Comparison of ENCODE assay signal across 17 mouse cellular contexts in the genomic region with DNA sequence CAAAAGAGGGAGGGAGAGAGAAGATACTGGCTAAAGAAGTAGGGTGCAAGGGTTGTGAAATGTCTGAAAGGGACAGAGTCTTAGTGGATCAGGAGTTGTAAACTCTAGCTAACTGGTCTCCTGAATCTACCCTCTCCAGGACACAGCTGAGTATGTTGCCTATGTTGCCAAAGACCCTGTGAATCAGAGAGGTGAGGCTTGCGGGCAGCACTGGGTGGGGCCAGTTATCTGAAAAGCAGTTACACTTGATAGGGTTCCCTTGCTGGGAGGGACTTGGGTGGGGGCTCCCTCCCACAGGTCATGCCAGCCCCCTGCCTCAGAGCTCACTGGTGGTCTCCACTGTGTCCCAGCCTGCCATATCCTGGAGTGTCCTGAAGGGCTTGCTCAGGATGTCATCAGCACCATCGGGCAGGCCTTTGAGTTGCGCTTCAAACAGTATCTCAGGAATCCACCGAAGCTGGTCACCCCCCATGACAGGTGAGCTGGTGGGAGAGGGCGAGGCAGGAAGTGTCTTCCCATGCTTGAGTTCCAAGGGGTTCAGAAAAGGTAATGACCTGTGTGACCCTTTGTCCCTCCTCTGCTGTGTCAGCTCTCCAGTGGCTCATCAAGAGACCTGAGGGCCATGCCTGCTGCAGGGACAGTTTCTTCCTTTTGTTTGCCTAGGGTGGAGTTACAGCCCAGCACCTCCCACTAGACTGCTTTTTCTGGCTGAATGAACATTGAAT. TPM values are rescaled to one million over a fixed set of nuclear protein-coding genes. Genes with fewer than 3 reads are reported as not detected.
A peak's percentile ranks its signal among the peaks of the same experiment; 100 is the strongest.
DNase-seq lines count a peak whose midpoint lies in the region; ATAC-seq and TF ChIP-seq lines count a peak whose summit lies in the region.
"Had no signal": no experiment of that assay in that cellular context is flagged by ENCODE, and none has a peak within 500 bp of the region (broad histone marks: within the 10 kb centered on the region; RNA-seq: fewer than 3 reads in every experiment).

No protein-coding gene starts in this region.

- no peak overlapping the region for H3ac ChIP-seq in myocyte (ENCODE audit: control insufficient read depth, insufficient read length)

- 0 out of 2 replicates have a peak overlapping the region, but pooled peaks have one; percentile 14 for H3K9ac ChIP-seq in limb, embryonic 15.5 days
- H3K9ac ChIP-seq: embryonic facial prominence, embryonic 15.5 days had no signal

- ATAC-seq in limb, embryonic 15.5 days (ENCODE audit: insufficient number of reproducible peaks, low FRiP score, low TSS enrichment, low read depth): no peak
- ATAC-seq: forebrain, embryonic 14.5 days had no signal

- DNase-seq in cerebellum, adult 9-10 months: peak; percentile 12
- no peak for DNase-seq in cerebellum, adult 9-11 months
- no peak for DNase-seq in limb, embryonic 10.5 days (ENCODE audit: low spot score)
- DNase-seq in liver: peak; percentile 76
- DNase-seq in layer of hippocampus, adult 9-11 months: no peak
- no peak for DNase-seq in MN1 (ENCODE audit: low spot score)
- DNase-seq: cerebellum, adult 18-20 months; heart, adult 2 months; heart, postnatal 36 days; kidney, postnatal 25 days; layer of hippocampus, postnatal 36 days; right cerebral cortex, adult 18-20 months; thymus, postnatal 36 days had no signal

- no peak overlapping the region for H3K27ac ChIP-seq in limb, embryonic 15.5 days
- no peak overlapping the region for H3K27ac ChIP-seq in limb, embryonic 10.5 days
- H3K27ac ChIP-seq: embryonic facial prominence, embryonic 15.5 days; heart, adult 2 months had no signal

- no peak for TF ChIP-seq POLR2A in myocyte (IDR thresholded peaks at IDR 0.05; ENCODE audit: insufficient read length, low read depth)

- no peaks in the 10 kb centered on the region for H3K9me3 ChIP-seq in limb, embryonic 15.5 days
- H3K9me3 ChIP-seq in limb, embryonic 10.5 days (replicated peaks): no peaks in the 10 kb centered on the region
- H3K9me3 ChIP-seq: embryonic facial prominence, embryonic 15.5 days had no signal

- 83% methylated on average over 5 of the region's 5 CpGs for WGBS in limb, embryonic 15.5 days
- 89% methylated on average over 5 of the region's 5 CpGs for WGBS in limb, embryonic 10.5 days

- peaks cover 48% of the 10 kb centered on the region for H3K36me3 ChIP-seq in limb, embryonic 15.5 days
- peaks cover 67% of the 10 kb centered on the region for H3K36me3 ChIP-seq in limb, embryonic 10.5 days
- peaks cover 19% of the 10 kb centered on the region for H3K36me3 ChIP-seq in myocyte (ENCODE audit: control insufficient read depth, insufficient read depth)

- H3K4me1 ChIP-seq in limb, embryonic 15.5 days: peaks cover 47% of the 10 kb centered on the region
- H3K4me1 ChIP-seq in limb, embryonic 10.5 days: peaks cover 39% of the 10 kb centered on the region

- no peak overlapping the region for H3K4me3 ChIP-seq in limb, embryonic 15.5 days
- no peak overlapping the region for H3K4me3 ChIP-seq in limb, embryonic 10.5 days
- H3K4me3 ChIP-seq in myocyte: no peak overlapping the region
- H3K4me3 ChIP-seq: embryonic facial prominence, embryonic 15.5 days; heart, adult 2 months had no signal

- peaks cover 35% of the 10 kb centered on the region for H3K79me2 ChIP-seq in myocyte (ENCODE audit: control insufficient read depth, insufficient read depth)

- no peak overlapping the region for H3K4me2 ChIP-seq in limb, embryonic 15.5 days
- H3K4me2 ChIP-seq in myocyte (ENCODE audit: low read depth): no peak overlapping the region
- H3K4me2 ChIP-seq: embryonic facial prominence, embryonic 15.5 days had no signal

- no peaks in the 10 kb centered on the region for H3K27me3 ChIP-seq in limb, embryonic 15.5 days
- no peaks in the 10 kb centered on the region for H3K27me3 ChIP-seq in limb, embryonic 10.5 days (ENCODE audit: low read depth, poor library complexity, severe bottlenecking)
- no peaks in the 10 kb centered on the region for H3K27me3 ChIP-seq in myocyte (ENCODE audit: control insufficient read depth, insufficient read depth, insufficient read length)
- H3K27me3 ChIP-seq: embryonic facial prominence, embryonic 15.5 days had no signal

TF ChIP-seq in myocyte, 11 proteins besides CTCF, POLR2A, EP300 and RAD21:
- TF ChIP-seq POLR2AphosphoS2 (IDR thresholded peaks at IDR 0.05; ENCODE audit: insufficient read length, low read depth): no peak
- peak in 1 of 3 experiments; percentile 4 for TF ChIP-seq MYOG (IDR thresholded peaks at IDR 0.05; ENCODE audit: control insufficient read depth in 1 of 3, insufficient read depth in 1 of 3, insufficient read length in 2 of 3, low read depth in 2 of 3)
- TF ChIP-seq CEBPB (IDR thresholded peaks at IDR 0.05; ENCODE audit: insufficient read depth, poor library complexity, severe bottlenecking): peak; percentile 3; the same call in 1 of the 2 replicates

RNA-seq across cellular contexts. Expression of gene Pygo2, which starts 5.4 kb away (rescaled TPM):
- polyA plus RNA-seq in limb, embryonic 15.5 days (2015; fragmentation: Nextera tagmentation; extraction: Ambion mirVana): 37.1 and 43.7 TPM in 2 replicates
- polyA plus RNA-seq in limb, embryonic 10.5 days (2016; fragmentation: Nextera tagmentation; extraction: Ambion mirVana): 50.7 and 53.5 TPM in 2 replicates
- polyA plus RNA-seq in myocyte (2012; fragmentation: generic; extraction: Trizol): 58.5 TPM

RNA-seq across cellular contexts. Expression of gene Shc1, which starts 6.3 kb away (rescaled TPM):
- 108 and 112 TPM in 2 replicates for polyA plus RNA-seq in limb, embryonic 15.5 days (2015; fragmentation: Nextera tagmentation; extraction: Ambion mirVana)
- 82.6 and 96.2 TPM in 2 replicates for polyA plus RNA-seq in limb, embryonic 10.5 days (2016; fragmentation: Nextera tagmentation; extraction: Ambion mirVana)
- 95.5 TPM for polyA plus RNA-seq in myocyte (2012; fragmentation: generic; extraction: Trizol)

RNA-seq across cellular contexts. Expression of gene Cks1b, which starts 6.4 kb away (rescaled TPM):
- polyA plus RNA-seq in limb, embryonic 15.5 days (2015; fragmentation: Nextera tagmentation; extraction: Ambion mirVana): 340 and 365 TPM in 2 replicates
- 898 and 922 TPM in 2 replicates for polyA plus RNA-seq in limb, embryonic 10.5 days (2016; fragmentation: Nextera tagmentation; extraction: Ambion mirVana)
- 113 TPM for polyA plus RNA-seq in myocyte (2012; fragmentation: generic; extraction: Trizol)

RNA-seq across cellular contexts. Expression of gene Pbxip1, which starts 11.9 kb away (rescaled TPM):
- polyA plus RNA-seq in limb, embryonic 15.5 days (2015; fragmentation: Nextera tagmentation; extraction: Ambion mirVana): 33.9 and 51.5 TPM in 2 replicates
- 13.0 and 19.2 TPM in 2 replicates for polyA plus RNA-seq in limb, embryonic 10.5 days (2016; fragmentation: Nextera tagmentation; extraction: Ambion mirVana)
- 159 TPM for polyA plus RNA-seq in myocyte (2012; fragmentation: generic; extraction: Trizol)

RNA-seq across cellular contexts. Expression of gene Flad1, which starts 12.9 kb away (rescaled TPM):
- 27.1 and 31.0 TPM in 2 replicates for polyA plus RNA-seq in limb, embryonic 15.5 days (2015; fragmentation: Nextera tagmentation; extraction: Ambion mirVana)
- 22.2 and 26.1 TPM in 2 replicates for polyA plus RNA-seq in limb, embryonic 10.5 days (2016; fragmentation: Nextera tagmentation; extraction: Ambion mirVana)
- 19.8 TPM for polyA plus RNA-seq in myocyte (2012; fragmentation: generic; extraction: Trizol)

Comparison
In these comparisons a context has a peak if more than half of its experiments do, and no peak if none do; other contexts are left out.
1. DNase-seq: peak in cerebellum, adult 9-10 months (single experiment) and liver (single experiment); none in cerebellum, adult 9-11 months (single experiment), limb, embryonic 10.5 days (single experiment), layer of hippocampus, adult 9-11 months (single experiment) and MN1 (single experiment).